8 mouse cellular contexts compared by ENCODE assay signal in genomic region chr14:73524766-73525448, GRCm38 (mm10). TPM values are rescaled to one million over a fixed set of nuclear protein-coding genes. Genes with fewer than 3 reads are reported as not detected.
DNase-seq lines count a peak whose midpoint lies in the region; ATAC-seq lines count a peak whose summit lies in the region.

Gene Sucla2, plus strand, starts transcription at chr14:73525319.

- DNase-seq in B cell, adult 2 months, result peak; percentile 95
- peak; percentile 99 for DNase-seq in brain, adult 2 months (ENCODE audit: low read depth, low spot score)
- DNase-seq in heart, embryonic 10.5 days (ENCODE audit: low spot score), result peak; percentile 96
- DNase-seq in liver, result peak; percentile 94
- peak; percentile 91 to 97 for DNase-seq in spleen, postnatal 4 days (ENCODE audit: low spot score in 2 of 2)

- H3K9me3 ChIP-seq in heart, embryonic 10.5 days, result no peaks in the 10 kb centered on the region
- no peaks in the 10 kb centered on the region for H3K9me3 ChIP-seq in kidney, embryonic 15.5 days (replicated peaks)

- H3K4me1 ChIP-seq in heart, embryonic 10.5 days, result no peaks in the 10 kb centered on the region
- peaks cover 4% of the 10 kb centered on the region; the same call in 1 of the 2 replicates for H3K4me1 ChIP-seq in kidney, embryonic 15.5 days

- peak within 1 kb of the TSS; percentile 91 for H3K27ac ChIP-seq in heart, embryonic 10.5 days
- H3K27ac ChIP-seq in kidney, embryonic 15.5 days, result peak within 1 kb of the TSS; percentile 93

- H3K27me3 ChIP-seq in heart, embryonic 10.5 days (ENCODE audit: insufficient read depth, poor library complexity, severe bottlenecking), result no peaks in the 10 kb centered on the region
- H3K27me3 ChIP-seq in kidney, embryonic 15.5 days, result 0 out of 2 replicates have a peak, but pooled peaks cover under 1% of the 10 kb centered on the region

- H3K4me3 ChIP-seq in heart, embryonic 10.5 days, result peak within 1 kb of the TSS; percentile 60
- peak within 1 kb of the TSS; percentile 57 for H3K4me3 ChIP-seq in kidney, embryonic 15.5 days (replicated peaks)

- ATAC-seq in erythroblast, adult 5-6 weeks (replicated peaks; ENCODE audit: low FRiP score, poor library complexity, severe bottlenecking), result peak; percentile 100
- peak; percentile 100 for ATAC-seq in kidney, embryonic 15.5 days (replicated peaks; ENCODE audit: low FRiP score)
- peak; percentile 98 for ATAC-seq in monocyte, adult 5-6 weeks (replicated peaks; ENCODE audit: insufficient number of reproducible peaks, low FRiP score, low TSS enrichment, poor library complexity, severe bottlenecking)

- no peaks in the 10 kb centered on the region; the same call in 1 of the 2 replicates for H3K36me3 ChIP-seq in heart, embryonic 10.5 days
- no peaks in the 10 kb centered on the region for H3K36me3 ChIP-seq in kidney, embryonic 15.5 days

- WGBS in heart, embryonic 10.5 days, result under 1% methylated on average over 41 of the region's 41 CpGs
- under 1% methylated on average over 41 of the region's 41 CpGs for WGBS in kidney, embryonic 15.5 days

- peak within 1 kb of the TSS; percentile 50 for H3K4me2 ChIP-seq in kidney, embryonic 15.5 days

- peak within 1 kb of the TSS; percentile 53 for H3K9ac ChIP-seq in kidney, embryonic 15.5 days

RNA-seq across cellular contexts. Expression of gene Sucla2, which starts in this region (rescaled TPM):
- total RNA-seq in erythroblast, adult 5-6 weeks (2015; ENCODE audit: low replicate concordance), result 16.3 and 18.1 TPM in 2 replicates
- 28.4 and 29.0 TPM in 2 replicates for total RNA-seq in erythroblast, adult 5-6 weeks (2017; ENCODE audit: low replicate concordance)
- polyA plus RNA-seq in heart, embryonic 10.5 days (2016; fragmentation: Nextera tagmentation; extraction: Ambion mirVana), result 138 and 179 TPM in 2 replicates
- polyA plus RNA-seq in kidney, embryonic 15.5 days (2015; fragmentation: Nextera tagmentation; extraction: Ambion mirVana), result 122 and 126 TPM in 2 replicates
- total RNA-seq in monocyte, adult 5-6 weeks (2017), result 79.3 to 102 TPM (median 99.6 TPM) in 3 replicates

Comparison
In these comparisons a context has a peak if more than half of its experiments do, and no peak if none do; other contexts are left out.
1. Peak in every context shown above with its lines: DNase-seq, ATAC-seq, H3K4me3 ChIP-seq and H3K27ac ChIP-seq.